Mouse (Mus musculus): Measurements from ENCODE around the gene Slc9a3r2.
"Not testable (repeated sequence)": the region's sequence is repeated elsewhere in the genome, so short reads cannot be mapped to it uniquely, and the experiment has no call there.

Slc9a3r2 gene

DNA sequence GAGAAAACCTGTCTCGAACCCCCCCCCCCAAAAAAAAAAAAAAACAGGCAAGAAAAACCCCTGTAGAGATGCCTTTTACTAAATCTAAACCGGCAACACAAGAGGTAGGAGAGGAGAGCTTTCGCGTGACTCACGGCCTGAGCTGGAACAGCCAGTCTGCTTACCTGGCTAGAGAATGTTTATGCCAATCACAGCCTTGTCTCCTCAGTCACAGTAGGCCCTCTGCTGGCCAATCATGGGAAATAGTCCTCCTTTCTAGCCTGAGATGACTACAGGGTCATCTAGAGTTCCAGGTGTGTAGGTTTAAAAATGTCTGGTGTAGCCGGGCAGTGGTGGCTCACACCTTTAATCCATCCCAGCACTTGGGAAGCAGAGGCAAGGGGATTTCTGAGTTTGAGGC lies 17.3 kb upstream of the Slc9a3r2 start:
- ATAC-seq (ENCODE audit: low TSS enrichment) = peak; percentile 25; the same call in 1 of the 2 replicates

DNA sequence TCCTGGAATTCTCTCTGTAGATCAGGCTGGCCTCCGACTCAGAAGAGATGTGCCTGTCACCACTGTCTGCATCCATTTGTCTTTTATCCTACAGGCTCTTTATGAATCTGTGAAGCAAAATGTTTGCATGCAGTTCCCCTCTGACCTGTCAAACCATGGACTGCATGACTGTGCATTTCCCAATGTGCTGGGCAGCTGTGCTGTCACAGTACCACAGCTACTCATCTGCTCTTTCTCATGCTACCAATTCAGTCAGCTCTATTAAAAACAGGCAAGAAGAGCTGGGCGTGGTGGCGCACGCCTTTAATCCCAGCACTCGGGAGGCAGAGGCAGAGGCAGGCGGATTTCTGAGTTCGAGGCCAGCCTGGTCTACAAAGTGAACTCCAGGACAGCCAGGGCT lies 16.9 kb upstream of the Slc9a3r2 start:
- ATAC-seq (ENCODE audit: low TSS enrichment) = not testable (repeated sequence)

DNA sequence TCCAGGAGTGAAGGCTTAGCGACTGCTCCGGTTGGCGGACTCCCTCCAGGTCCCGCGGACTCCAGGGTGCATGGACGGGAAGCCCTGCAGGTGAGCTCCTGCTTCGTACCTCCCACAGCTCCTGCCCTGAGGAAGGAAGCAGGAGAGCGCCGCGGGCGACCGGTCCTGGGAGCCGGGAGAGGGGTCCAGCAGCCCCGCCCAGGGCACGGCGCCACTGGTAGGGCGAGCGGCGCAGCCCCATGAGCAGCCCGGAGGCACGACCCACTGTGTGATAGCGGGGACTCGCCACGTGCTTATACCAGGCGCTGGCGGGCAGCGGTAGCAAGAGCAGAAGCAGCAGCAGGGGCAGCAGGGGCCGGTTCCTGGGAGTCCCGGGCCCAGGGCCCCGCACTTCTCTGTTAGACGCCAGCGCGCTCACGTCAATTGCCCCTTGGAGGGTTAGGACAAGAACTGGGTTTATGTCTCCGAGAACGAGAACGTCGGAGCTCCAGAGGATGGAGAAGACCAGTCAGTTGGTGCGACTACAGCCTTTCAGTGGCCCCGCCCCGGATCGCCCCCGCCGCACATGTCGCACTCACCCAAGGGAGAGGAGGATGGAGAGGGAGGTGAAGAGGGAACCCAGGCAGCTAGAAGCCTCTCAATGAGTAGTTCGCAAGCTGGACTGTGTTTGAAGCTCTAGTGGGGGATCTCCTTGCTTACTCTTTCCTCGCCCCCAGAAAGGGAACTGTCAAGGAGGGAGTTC lies 8.1 kb upstream of the Slc9a3r2 start, which contains the start of gene Npw:
TSS of gene Npw (minus strand) at position 441 of the 742 bp plus-strand sequence.
- no peak; the same call in 1 of the 2 replicates for ATAC-seq (ENCODE audit: low TSS enrichment)

DNA sequence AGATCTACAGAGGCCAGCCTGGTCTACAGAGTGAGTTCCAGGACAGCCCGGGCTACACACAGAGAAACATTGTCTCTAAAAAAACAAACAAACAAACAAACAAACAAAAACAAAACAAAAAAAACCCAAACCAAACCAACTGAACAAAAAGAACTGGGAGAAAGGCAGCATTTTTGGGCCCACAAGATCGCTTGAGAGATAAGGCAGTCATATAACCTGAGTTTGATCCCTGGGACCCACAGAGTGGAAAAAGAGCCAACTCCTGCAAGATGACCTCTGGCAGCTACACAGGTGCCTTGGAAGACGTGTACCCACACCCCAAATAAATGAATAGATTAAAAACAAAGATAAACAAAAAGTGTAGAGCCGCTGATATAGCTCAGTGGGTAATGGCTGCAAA lies 4.8 kb upstream of the Slc9a3r2 start:
- no peak for ATAC-seq (ENCODE audit: low TSS enrichment)

DNA sequence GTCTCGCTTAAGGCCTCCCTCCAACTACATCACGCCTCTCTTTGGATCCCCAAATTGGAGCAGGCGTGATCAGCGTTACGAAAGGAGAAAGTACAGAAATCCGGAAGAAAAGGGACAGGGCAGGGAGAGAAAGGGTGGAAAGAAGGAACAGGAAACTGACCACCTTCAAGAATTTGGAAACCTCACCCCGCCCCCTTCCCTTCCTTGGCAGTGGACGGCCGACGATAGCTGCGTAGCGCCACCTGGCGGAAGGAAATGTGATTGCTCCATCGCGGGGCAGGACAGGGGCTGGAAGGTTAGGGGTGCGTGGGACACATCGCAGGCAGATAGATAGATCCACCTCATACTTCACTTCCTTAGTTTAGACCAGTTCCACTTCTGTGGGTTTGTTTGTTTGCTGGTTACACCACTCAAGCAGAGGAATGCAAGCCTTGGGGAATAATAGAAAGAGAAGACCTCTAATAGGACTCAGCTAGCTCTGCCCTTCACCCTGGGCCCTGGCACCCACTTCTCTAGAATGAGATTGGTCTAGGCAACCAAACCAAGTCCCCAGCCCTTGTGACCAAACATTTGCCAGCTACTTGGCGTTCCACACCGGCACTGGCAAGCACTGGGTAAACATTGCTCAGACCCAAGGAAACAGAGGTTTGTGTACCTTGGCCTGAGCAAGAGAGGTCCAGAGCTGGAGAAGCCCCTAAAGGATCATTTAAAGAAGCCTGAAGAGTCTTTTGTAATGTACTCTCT lies 4.0 kb upstream of the Slc9a3r2 start:
- ATAC-seq (ENCODE audit: low TSS enrichment) = peak; percentile 42; the same call in 1 of the 2 replicates

DNA sequence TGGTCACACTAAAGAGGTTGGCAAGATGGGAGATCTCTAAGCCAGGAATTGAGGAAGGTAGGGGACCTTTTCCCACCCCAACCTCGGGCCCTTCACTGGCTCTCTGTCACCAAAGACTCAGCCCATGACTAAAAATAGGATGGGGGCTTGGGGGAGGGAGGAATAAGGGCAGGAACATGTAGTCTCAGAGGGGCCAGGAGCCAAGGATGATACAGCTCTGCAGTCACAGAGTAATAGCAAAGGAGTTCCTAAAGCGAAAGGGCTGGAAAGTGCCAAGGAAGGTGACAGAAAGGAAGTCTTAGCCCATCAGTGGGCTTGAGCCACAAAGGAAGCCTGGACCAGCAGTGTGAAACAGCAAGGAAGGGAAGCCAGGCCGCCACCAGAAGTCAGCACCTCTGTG lies 1.7 kb upstream of the Slc9a3r2 start:
- no peak for ATAC-seq (ENCODE audit: low TSS enrichment)

DNA sequence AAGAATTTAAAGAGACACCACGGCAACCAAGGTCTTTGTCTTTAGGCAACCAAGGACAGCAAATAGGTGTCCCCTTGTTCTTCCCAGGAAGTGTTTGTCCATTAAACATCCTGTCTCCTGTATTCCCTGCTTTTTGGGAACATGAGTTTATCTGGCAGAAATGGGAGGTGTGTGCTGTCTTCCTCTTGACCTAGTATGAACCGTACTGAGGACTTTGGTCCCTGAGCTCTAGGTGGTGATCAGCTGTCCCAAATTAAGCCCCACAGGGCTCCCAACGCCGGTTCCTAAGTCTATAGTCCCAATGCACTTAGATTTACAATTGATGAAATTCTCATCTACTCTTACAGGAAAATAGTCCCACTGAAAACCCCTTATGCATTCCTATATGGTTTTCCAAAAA lies 639 bp upstream of the Slc9a3r2 start:
- ATAC-seq (ENCODE audit: low TSS enrichment) = no peak

DNA sequence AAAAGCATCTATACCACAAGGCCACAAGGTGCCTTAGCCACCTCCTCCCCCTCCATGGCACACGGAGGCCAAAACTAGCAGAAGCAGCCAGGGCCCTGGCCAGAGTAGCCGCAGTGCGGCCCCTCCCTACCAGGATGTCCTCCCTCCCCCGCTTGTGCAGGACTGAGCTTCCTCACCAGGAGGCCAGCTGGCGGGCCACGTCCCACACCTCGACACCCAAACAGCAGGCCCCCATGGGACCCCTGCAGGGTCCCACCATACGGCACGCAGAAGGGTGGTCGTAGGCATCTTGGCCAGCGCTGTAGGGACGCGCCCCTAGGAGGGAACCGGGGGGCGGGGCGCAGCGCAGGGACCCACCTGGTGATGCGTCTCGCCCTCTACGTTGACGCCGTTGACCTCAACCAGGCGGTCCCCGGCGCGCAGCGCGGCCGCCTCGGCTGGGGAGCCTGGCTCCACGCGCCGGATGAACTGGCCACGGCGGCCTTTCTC lies 502 bp downstream of the Slc9a3r2 start:
- no peak for ATAC-seq (ENCODE audit: low TSS enrichment)

DNA sequence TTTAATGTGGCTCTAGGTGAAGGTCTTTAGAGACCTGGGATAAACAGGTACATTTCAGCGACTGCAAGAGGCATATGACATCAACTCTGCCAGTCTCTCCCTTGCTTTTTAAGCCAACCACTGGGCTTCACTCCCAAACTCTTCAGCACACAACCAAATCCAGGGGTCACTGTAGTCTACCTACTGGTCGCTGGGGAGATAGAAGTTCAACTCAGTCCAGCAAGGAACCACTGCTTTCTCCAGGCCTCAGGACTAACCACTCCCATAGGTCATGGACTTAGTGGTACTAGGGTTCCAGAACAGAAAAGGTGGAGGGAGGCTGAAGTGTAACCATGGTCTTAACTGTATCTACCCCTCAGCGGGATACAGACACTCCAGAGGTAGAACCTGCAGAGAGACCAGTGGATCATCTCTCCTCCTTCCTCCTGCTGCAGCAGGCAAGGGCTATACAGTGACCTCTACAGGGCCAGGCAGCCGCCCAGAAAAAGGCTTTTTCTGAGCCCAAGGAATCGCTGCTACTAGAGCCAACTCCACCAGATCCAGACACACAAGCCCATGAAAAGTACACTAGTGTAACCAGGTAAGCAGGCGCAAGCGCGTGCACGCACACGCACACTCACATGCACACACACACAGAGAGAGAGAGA lies 1.3 kb downstream of the Slc9a3r2 start:
- ATAC-seq (ENCODE audit: low TSS enrichment) = no peak

DNA sequence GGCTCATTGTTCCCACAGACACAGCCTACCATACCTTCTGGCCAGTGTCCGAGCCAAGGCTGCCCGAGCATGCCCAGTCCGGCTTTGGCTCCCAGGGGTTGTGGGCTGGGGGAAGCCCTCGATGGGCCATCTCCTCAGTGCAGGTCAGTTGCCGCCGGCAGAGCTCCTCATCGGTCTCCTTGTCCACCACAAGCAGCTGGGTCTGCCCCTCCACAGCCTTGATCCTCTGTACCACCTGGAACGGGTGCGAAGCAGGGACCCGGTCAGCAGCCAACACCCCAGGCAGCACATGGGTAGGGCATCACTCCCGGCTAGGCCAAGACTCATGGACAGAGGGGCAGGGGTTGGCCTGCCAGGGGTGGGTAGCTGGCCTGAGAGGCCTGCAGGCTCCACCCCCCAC lies 2.6 kb downstream of the Slc9a3r2 start:
- no peak for ATAC-seq (ENCODE audit: low TSS enrichment)

DNA sequence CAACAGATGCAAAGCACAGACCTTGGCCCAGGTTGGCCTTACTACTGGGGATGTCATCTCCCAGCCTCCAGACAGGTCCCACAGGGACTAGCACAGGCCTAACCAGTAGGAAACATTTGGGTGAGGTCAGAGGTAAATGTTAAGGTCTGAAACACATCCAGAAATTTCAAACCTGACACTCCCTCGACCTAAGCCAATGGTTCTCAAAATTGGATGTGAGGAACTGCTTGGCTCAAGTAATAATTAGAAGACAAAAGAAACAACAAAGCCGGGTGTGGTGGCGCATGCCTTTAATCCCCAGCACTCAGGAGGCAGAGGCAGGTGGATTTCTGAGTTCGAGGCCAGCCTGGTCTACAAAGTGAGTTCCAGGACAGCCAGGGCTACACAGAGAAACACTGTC lies 3.7 kb downstream of the Slc9a3r2 start:
- ATAC-seq (ENCODE audit: low TSS enrichment) = no peak

DNA sequence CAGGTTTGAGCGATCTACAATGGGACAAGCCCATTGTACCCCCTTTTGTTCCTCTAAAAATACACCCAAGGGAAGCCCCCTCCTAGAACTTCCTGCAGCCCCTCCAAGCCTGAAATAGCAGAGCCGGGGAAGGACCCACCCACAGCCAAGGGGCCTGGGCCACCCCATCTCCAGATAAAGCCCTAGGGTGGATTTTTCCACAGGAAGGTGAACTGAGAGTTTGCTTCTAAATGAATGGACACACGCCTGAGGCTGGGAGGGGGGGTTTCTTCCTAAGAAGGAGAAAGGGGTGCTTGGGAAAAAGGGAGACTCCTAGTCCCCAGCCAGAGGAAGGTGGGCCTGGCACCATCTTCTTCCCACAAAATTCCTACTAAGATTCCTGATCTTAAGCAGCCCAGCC lies 4.2 kb downstream of the Slc9a3r2 start:
- ATAC-seq (ENCODE audit: low TSS enrichment) = no peak

DNA sequence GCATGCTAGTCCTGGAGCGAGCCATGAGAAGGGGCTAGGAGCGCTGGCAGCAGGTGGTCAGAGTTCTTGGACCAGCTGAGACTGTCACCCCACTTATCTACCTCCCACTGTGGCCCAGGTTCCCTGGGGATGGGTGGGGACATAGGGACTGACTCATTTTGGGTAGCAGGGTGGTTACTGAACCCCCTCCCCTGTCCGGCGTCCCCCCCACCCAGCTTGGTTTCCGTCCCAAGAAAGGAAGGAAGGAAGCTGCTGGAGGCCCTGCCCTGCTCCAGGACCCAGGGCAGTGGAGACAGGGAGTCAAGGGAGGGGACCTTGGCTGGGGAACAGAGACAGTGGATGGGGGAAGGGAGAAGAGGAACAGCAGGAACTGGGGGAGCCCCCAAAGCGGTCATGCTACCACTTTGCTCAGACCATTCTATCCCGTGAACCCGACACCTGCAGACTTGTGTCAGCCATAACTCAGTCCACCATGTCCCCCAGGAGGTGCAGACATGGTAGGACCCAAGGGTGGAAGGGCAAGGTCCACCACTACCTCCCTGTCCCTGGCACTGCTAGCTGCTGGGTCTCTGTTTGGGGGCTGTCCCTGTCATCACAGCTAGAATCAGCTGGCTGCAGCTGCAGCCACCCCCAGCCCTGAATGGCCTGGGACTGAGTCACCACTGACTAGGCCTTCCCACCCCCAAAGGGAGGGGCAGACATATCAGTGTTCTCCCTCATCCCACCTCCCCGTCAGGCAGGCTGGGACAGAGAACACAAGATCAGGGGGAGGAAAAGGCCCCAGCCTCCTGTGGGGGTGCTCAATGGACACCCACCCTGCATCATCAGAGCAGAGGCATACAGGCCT lies 5.0 kb downstream of the Slc9a3r2 start:
- no peak for ATAC-seq (ENCODE audit: low TSS enrichment)

DNA sequence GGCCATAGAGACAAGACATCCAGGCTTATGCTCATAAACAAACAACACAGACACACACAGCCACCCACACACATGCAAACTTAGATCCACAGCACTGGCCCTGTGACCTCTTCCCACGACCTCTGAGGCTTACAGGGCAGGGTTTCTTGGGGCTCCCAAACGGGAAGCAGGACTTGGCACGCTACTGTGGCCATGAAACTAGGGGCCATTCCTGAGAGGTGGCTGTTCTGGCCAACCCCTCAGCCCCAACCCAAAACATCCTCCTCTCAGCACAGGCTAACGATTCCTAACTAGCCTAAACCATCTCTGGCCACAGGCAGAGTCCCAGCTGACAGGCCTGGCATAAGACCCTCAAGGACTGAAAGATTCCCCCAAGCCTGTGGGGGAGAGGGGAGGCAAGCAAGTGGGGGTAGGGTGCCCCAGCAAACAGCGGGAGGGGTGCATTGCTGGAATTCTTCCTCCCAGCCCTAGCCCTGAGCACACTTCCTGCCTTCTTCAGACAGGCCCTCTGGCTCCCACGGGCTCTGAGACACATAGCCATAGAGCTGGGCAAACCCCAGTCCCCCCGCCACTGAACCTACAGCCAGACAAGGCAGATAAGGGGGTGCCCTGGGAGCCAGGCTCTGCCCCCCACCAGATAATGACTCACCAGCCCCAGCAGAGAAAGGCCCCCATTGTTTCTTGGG lies 6.0 kb downstream of the Slc9a3r2 start:
- no peak for ATAC-seq (ENCODE audit: low TSS enrichment)

DNA sequence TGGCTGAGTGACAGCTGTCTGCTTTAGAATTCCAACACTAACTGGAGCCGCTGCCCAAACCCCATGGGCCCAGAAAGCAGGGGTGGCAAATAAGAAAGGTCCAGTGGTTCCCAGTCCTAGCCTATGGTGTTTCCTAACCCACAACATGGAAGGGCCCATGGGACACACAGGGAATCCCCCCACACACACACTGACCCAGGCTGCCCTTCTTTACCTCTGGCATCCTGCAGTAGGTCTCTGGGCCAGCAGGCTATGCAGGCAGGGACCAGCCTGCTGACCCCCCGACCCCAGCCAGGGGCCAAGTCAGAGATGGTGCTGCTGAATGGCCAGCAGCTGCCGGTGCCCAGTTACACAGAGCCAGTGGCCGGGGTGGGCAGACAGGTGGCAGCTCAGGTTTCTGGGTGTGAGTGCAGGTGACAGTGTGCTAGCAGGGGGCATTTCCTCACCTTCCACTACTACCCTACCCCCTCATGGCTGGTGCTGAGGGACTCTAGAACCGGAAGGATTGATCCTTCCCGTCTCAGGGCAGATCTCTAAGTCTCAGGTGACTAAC lies 7.3 kb downstream of the Slc9a3r2 start:
- no peak for ATAC-seq (ENCODE audit: low TSS enrichment)

DNA sequence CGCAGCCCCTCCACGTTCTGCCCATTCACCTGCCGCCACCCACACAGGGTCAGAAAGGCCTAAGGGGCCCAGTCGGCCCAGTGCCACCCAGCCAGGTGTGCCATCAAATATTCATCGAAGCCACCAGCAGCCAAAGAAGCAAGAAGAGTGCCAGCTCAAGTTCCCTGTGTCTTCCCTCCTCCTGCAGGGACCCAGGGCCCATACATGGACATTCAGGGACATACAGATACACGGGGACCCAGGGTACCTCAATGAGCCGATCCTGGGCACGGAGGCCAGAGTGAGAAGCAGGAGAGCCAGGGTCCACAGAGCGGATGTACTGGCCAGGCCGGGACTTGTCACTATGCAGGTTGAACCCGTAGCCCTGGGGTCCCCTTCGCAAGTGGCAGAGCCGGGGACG lies 8.2 kb downstream of the Slc9a3r2 start:
- no peak for ATAC-seq (ENCODE audit: low TSS enrichment)

DNA sequence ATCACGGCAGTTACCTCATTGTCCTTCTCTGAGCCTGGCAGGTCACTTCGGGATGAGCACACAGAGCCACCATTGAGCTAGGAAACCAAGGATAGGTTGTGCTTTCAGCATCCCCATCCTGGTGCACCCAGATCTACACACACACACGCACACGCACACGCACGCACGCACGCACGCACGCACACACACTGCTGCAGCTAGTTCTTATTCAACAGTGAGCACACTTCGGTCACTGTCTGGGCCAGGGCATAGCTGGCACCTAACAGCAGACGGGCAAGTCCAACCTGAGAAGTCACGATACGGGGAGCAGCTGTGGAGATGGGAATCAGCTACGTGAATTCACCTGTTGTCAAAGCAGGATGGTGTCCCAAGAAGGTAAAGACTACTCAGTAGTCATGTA lies 9.5 kb downstream of the Slc9a3r2 start:
- no peak for ATAC-seq (ENCODE audit: low TSS enrichment)

DNA sequence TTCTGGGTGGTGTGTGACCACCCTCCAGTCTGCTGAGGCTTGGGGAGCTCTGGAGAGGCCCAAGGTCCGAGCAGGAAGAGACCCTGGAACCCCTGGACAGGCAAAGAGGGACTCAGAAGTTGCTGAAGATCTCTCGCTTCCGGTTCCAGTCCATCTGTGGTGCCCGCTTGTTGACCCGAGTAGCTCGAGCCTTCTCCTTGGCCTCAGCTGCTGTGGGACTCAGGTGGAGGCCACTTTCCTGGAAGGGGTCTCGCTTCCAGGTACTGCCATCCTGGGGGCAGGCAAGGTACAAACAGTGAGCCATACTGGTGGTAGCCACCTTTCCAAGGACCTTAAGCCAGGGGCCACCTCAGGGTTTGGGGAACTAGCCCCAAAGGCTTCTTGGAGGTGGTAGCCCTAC lies 10.0 kb downstream of the Slc9a3r2 start:
- ATAC-seq (ENCODE audit: low TSS enrichment) = no peak

DNA sequence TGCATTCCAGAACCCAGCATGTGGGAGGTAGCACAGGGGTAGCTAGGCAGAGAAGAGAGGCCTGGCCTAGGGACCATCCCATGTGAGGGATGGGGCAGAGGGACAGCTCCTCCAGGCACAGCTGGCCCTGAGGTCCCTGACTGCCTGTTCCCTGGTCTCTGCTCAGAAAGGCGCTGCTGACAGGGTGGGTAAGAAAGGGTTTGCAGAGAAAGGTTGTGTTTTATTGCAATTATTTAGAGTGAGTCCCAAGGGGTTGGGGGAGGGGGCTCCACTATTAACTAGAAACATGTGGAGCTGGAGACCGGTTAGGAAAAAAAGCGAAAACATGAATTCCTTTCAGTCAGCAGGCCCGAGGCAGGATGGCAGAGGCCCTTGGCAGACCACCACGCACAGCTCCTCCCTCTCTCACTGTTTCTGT lies 10.5 kb downstream of the Slc9a3r2 start:
- ATAC-seq (ENCODE audit: low TSS enrichment) = no peak

DNA sequence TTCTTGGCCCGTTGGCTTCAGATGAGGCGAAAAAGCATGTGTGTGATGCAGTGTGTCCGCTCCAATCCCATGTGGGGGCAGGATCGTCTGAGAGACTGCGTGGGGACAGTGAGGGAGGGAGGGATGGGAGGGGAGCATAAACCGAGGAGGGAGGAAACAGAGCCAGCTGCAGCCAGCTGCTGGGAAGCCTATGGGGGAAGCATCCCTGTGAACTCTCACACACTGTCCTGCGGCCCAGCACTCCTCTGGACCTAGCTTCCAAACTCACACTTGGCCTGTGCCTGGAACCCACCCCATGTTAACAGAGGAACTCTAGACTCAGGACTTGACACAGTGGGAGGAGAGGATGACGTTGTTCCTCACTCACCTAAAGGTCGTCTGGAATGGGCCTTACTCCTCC lies 11.3 kb downstream of the Slc9a3r2 start:
- no peak for ATAC-seq (ENCODE audit: low TSS enrichment)

DNA sequence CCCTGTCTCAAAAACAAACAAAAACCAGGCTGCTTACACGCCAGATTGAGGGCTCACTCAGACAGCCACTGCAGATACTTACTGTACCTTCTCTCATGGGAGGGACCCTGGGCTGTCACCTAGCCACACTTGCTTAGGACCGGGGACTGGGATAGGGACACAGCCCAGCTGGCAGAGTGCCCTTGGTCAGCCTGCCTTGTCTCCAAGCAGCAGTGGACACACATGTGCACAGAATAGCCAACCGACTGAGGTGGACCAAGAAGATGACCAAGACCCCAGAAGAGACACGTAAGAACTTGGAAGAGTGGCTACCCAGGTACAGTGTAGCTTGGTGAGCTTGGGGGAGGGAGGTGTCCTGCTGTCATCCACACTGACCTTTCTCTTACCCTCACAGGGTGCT lies 11.9 kb downstream of the Slc9a3r2 start:
- no peak for ATAC-seq (ENCODE audit: low TSS enrichment)
